Mouse (Mus musculus) lung, adult 2 months (tissue): Measurements from ENCODE around the gene Slc7a4.

ENCODE experiments used
- CTCF ChIP-seq: fragments of 200-500 bp; IDR thresholded peaks from 2 replicates; pipeline ENCODE4 v1.5.1; 2011; ENCODE audit warnings: mild to moderate bottlenecking, low read length, control low read depth; ENCODE audit not compliant: insufficient read depth
- POLR2A ChIP-seq: fragments of 200-500 bp; IDR thresholded peaks from 2 replicates; pipeline ENCODE4 v1.6.1; 2011; ENCODE audit warnings: low read depth, mild to moderate bottlenecking, control low read depth, low read length, borderline replicate concordance; ENCODE audit errors: extremely low read depth

DNA sequence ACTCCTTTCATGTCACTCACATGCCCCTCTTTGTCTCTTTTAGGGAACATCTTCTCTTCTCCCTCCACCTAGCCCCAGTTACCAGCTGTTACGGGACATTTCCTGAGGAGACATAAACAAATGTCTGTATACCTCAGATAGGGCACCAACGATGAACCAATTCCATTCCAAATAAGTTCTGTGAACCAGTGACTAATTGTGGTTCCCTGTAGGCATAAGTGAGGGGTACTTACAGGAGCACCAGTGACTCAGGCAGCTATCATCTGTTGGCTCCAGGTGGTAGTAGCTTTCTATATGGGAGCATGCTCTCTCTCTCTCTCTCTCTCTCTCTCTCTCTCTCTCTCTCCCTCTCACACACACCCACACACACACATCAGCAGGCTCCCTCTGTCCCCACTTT, 18.8 kb downstream of the Slc7a4 start:
- no peak for TF ChIP-seq CTCF
- TF ChIP-seq POLR2A = no peak
